Mouse (Mus musculus): ENCODE data around the gene Slc44a5. TPM values are rescaled to one million over a fixed set of nuclear protein-coding genes. Genes with fewer than 3 reads are reported as not detected.

Gene Slc44a5
- polyA plus RNA-seq, 1 experiment from 2014 or later = 0.45 TPM

GRCm38 (mm10) chr3:154114991-154115390 is 141.8 kb downstream of the Slc44a5 start:
- peaks cover 12% of the 10 kb centered on the region for H3K4me1 ChIP-seq (replicated peaks)
- H3K4me2 ChIP-seq = no peak overlapping the region
- H3K4me3 ChIP-seq (replicated peaks) = no peak overlapping the region
- no peak for ATAC-seq (ENCODE audit: insufficient number of reproducible peaks, insufficient read depth, low FRiP score, low TSS enrichment, low read depth)
- no peak overlapping the region for H3K27ac ChIP-seq
- WGBS = 54% methylated on average over 9 of the region's 9 CpGs
- H3K9ac ChIP-seq (replicated peaks) = no peak overlapping the region
- H3K36me3 ChIP-seq = no peaks in the 10 kb centered on the region
- no peaks in the 10 kb centered on the region for H3K27me3 ChIP-seq
- H3K9me3 ChIP-seq = no peaks in the 10 kb centered on the region

DNA sequence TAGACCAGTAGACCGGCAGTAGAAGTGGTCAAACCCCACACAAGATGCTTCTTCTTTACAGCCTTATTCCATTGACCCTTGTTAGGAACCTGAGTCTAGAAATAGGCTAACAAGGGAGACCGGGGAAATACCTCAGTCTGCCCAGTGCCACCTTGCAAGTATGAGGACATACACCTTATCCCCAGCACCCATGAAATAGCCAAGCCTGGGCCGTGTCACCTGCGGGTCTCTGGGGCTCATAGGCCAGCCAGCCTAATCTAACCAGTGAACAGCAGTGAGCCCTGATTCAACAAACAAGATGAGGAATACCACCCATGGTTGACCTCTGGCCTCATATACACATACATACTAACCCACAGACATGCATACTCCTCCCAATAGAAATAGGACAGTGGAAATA is 142.2 kb downstream of the Slc44a5 start:
- Histone ChIP-seq H3K9me3 (no peaks in the 10 kb centered on the region), H3K4me1 (replicated peaks) (peaks cover 12% of the 10 kb centered on the region), H3K36me3 (no peaks in the 10 kb centered on the region), H3K27ac (no peak overlapping the region), H3K4me3 (replicated peaks) (no peak overlapping the region), H3K27me3 (no peaks in the 10 kb centered on the region), H3K9ac (replicated peaks) (no peak overlapping the region), H3K4me2 (no peak overlapping the region)
- WGBS = 87% methylated on average over 4 of the region's 4 CpGs
- no peak for ATAC-seq (ENCODE audit: insufficient number of reproducible peaks, insufficient read depth, low FRiP score, low TSS enrichment, low read depth)

DNA sequence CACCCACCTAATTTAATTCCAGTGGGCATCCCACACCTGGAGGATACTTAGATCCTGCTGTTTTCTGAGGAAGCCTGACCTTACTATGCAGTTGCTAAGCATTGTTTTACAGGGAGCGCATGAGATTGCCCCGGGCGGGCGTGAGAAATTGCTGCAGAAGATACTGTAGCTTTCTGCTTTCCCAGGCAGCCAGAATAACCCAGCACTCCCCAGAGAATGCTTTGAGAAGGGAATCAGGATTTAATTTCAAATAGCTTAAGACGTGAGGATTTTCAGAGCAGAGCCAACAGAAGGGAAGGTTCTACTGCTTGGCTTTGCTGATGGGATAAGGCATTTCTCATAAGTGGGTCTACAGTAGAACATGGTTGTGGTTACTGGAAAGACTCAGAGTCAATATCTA is 142.8 kb downstream of the Slc44a5 start:
- H3K4me1 ChIP-seq (replicated peaks) = peaks cover 12% of the 10 kb centered on the region
- no peaks in the 10 kb centered on the region for H3K27me3 ChIP-seq
- ATAC-seq (ENCODE audit: insufficient number of reproducible peaks, insufficient read depth, low FRiP score, low TSS enrichment, low read depth) = no peak
- H3K4me3 ChIP-seq (replicated peaks) = no peak overlapping the region
- H3K9ac ChIP-seq (replicated peaks) = no peak overlapping the region
- 81% methylated on average over 5 of the region's 5 CpGs for WGBS
- no peaks in the 10 kb centered on the region for H3K9me3 ChIP-seq
- no peak overlapping the region for H3K27ac ChIP-seq
- H3K36me3 ChIP-seq = no peaks in the 10 kb centered on the region
- H3K4me2 ChIP-seq = no peak overlapping the region

GRCm38 (mm10) chr3:154118992-154119603 is 145.9 kb downstream of the Slc44a5 start:
- peaks cover 6% of the 10 kb centered on the region for H3K4me1 ChIP-seq (replicated peaks)
- ATAC-seq (ENCODE audit: insufficient number of reproducible peaks, insufficient read depth, low FRiP score, low TSS enrichment, low read depth) = no peak
- no peak overlapping the region for H3K4me2 ChIP-seq
- no peak overlapping the region for H3K4me3 ChIP-seq (replicated peaks)
- H3K9me3 ChIP-seq = no peaks in the 10 kb centered on the region
- no peak overlapping the region for H3K27ac ChIP-seq
- no peaks in the 10 kb centered on the region for H3K27me3 ChIP-seq
- 67% methylated on average over 6 of the region's 6 CpGs for WGBS
- no peak overlapping the region for H3K9ac ChIP-seq (replicated peaks)
- H3K36me3 ChIP-seq = no peaks in the 10 kb centered on the region

- no peak overlapping the region for H3K27ac ChIP-seq
- H3K4me3 ChIP-seq (replicated peaks) = no peak overlapping the region
- 89% methylated on average over 3 of the region's 3 CpGs for WGBS
- H3K27me3 ChIP-seq = no peaks in the 10 kb centered on the region; the same call in 1 of the 2 replicates
- H3K36me3 ChIP-seq = no peaks in the 10 kb centered on the region
- no peaks in the 10 kb centered on the region for H3K9me3 ChIP-seq
- no peak overlapping the region for H3K4me2 ChIP-seq
- peaks cover 6% of the 10 kb centered on the region; the same call in 1 of the 2 replicates for H3K4me1 ChIP-seq (replicated peaks)
- H3K9ac ChIP-seq (replicated peaks) = no peak overlapping the region
- no peak for ATAC-seq (ENCODE audit: insufficient number of reproducible peaks, insufficient read depth, low FRiP score, low TSS enrichment, low read depth)
Measured at GRCm38 (mm10) chr3:154122531-154122930, 149.3 kb downstream of the Slc44a5 start.

DNA sequence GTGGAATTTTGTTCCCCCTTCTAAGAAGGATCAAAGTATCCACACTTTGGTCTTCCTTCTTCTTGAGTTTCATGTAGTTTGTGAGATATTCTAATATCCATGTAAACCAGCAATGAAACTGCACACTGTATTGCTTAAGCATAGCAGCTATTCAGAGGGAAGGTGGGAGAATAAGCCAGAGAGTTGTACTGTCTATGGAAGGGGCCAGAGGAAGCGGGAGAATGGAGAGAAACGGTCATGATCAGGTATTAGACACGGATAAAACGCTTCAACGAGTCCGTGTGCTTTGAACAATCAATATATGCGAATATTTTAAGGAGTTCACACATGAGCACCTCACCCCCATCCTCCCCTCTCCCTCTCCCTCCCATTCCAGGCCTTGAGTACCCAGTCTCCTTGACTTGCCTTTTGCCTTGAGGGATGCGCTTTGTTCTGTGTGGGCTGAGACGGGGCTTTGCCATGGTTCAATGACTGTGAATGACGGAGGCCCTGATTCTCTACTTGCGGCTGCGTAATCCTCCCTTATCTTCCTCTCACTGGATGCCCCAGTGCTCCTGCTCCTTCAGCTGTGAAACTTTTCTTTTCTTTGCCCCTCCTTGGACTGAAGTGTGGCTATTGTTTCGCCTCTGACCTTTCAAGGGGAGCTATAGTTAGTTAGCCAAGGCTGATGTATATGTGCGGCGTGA is 151.8 kb downstream of the Slc44a5 start:
- no peak overlapping the region for H3K27ac ChIP-seq
- ATAC-seq (ENCODE audit: insufficient number of reproducible peaks, insufficient read depth, low FRiP score, low TSS enrichment, low read depth) = no peak
- 88% methylated on average over 15 of the region's 15 CpGs for WGBS
- no peaks in the 10 kb centered on the region for H3K9me3 ChIP-seq
- no peak overlapping the region for H3K4me2 ChIP-seq
- H3K9ac ChIP-seq (replicated peaks) = no peak overlapping the region
- H3K36me3 ChIP-seq = no peaks in the 10 kb centered on the region
- no peaks in the 10 kb centered on the region; the same call in 1 of the 2 replicates for H3K27me3 ChIP-seq
- H3K4me1 ChIP-seq (replicated peaks) = no peaks in the 10 kb centered on the region
- H3K4me3 ChIP-seq (replicated peaks) = no peak overlapping the region

- Histone ChIP-seq H3K4me1 (replicated peaks) (no peaks in the 10 kb centered on the region), H3K27me3 (no peaks in the 10 kb centered on the region; the same call in none of the 2 replicates), H3K9ac (replicated peaks) (no peak overlapping the region), H3K9me3 (no peaks in the 10 kb centered on the region), H3K4me2 (no peak overlapping the region), H3K36me3 (no peaks in the 10 kb centered on the region), H3K4me3 (replicated peaks) (no peak overlapping the region), H3K27ac (no peak overlapping the region)
- no peak for ATAC-seq (ENCODE audit: insufficient number of reproducible peaks, insufficient read depth, low FRiP score, low TSS enrichment, low read depth)
- WGBS = 76% methylated on average over 7 of the region's 7 CpGs
Measured at GRCm38 (mm10) chr3:154125768-154126376, 152.6 kb downstream of the Slc44a5 start.

GRCm38 (mm10) chr3:154127246-154127645 is 154.0 kb downstream of the Slc44a5 start:
- Histone ChIP-seq H3K4me2 (no peak overlapping the region), H3K9me3 (no peaks in the 10 kb centered on the region), H3K27me3 (no peaks in the 10 kb centered on the region; the same call in none of the 2 replicates), H3K4me3 (replicated peaks) (no peak overlapping the region), H3K27ac (no peak overlapping the region), H3K36me3 (no peaks in the 10 kb centered on the region), H3K4me1 (replicated peaks) (no peaks in the 10 kb centered on the region), H3K9ac (replicated peaks) (no peak overlapping the region)
- 82% methylated on average over 3 of the region's 3 CpGs for WGBS
- ATAC-seq (ENCODE audit: insufficient number of reproducible peaks, insufficient read depth, low FRiP score, low TSS enrichment, low read depth) = no peak

DNA sequence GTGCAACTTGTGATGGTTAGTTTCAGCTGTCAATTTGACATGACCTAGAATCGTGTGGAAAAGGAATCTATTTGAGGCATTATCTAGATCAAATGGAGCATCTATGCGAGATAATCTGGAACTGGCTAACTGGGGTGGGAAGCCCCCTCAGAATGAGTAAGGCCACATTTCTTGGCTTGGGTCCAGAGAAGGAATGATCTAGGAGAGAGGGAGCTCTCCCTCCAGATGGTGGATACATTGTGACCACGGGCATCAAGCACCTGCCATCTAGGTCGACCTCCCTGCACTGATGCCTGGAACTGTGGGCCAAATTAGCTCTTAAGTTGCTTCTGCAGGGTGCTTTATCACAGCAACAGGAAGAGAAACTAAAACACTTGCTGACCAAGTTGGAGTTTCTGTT is 155.8 kb downstream of the Slc44a5 start:
- Histone ChIP-seq H3K9ac (replicated peaks) (no peak overlapping the region), H3K4me2 (no peak overlapping the region), H3K4me1 (replicated peaks) (no peaks in the 10 kb centered on the region), H3K27ac (no peak overlapping the region), H3K9me3 (no peaks in the 10 kb centered on the region), H3K36me3 (no peaks in the 10 kb centered on the region), H3K4me3 (replicated peaks) (no peak overlapping the region), H3K27me3 (no peaks in the 10 kb centered on the region; the same call in none of the 2 replicates)
- 72% methylated on average over 4 of the region's 4 CpGs for WGBS
- ATAC-seq (ENCODE audit: insufficient number of reproducible peaks, insufficient read depth, low FRiP score, low TSS enrichment, low read depth) = no peak

- no peaks in the 10 kb centered on the region; the same call in 1 of the 2 replicates for H3K27me3 ChIP-seq
- no peak overlapping the region for H3K9ac ChIP-seq (replicated peaks)
- no peak overlapping the region for H3K4me2 ChIP-seq
- no peak for ATAC-seq (ENCODE audit: insufficient number of reproducible peaks, insufficient read depth, low FRiP score, low TSS enrichment, low read depth)
- H3K27ac ChIP-seq = no peak overlapping the region
- no peaks in the 10 kb centered on the region for H3K9me3 ChIP-seq
- H3K4me1 ChIP-seq (replicated peaks) = no peaks in the 10 kb centered on the region
- no peaks in the 10 kb centered on the region for H3K36me3 ChIP-seq
- 85% methylated on average over 6 of the region's 6 CpGs for WGBS
- H3K4me3 ChIP-seq (replicated peaks) = no peak overlapping the region
Measured at GRCm38 (mm10) chr3:154130431-154131114, 157.3 kb downstream of the Slc44a5 start.

DNA sequence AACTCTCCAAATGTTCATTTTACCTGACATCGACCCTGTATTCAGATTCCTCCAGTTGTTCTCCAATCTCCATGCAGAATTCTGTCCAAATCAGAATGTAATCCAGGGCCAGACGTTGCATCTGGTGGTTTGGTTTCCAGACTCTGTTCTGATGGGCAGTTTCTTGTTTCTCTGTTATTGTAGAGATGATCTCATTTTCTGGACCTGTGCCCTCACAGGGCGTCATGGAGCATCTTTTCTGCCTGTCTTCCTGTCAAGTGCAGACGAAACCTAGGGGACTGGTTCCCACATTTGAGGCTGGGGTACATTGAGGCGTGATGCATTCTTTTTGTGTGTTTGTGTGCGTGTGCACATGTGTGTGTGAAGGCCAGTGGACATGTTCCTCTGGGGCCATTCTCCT is 160.8 kb downstream of the Slc44a5 start:
- no peak overlapping the region for H3K9ac ChIP-seq (replicated peaks)
- H3K4me1 ChIP-seq (replicated peaks) = no peaks in the 10 kb centered on the region
- ATAC-seq (ENCODE audit: insufficient number of reproducible peaks, insufficient read depth, low FRiP score, low TSS enrichment, low read depth) = no peak
- no peak overlapping the region for H3K27ac ChIP-seq
- H3K9me3 ChIP-seq = no peaks in the 10 kb centered on the region
- 87% methylated on average over 6 of the region's 6 CpGs for WGBS
- no peak overlapping the region for H3K4me3 ChIP-seq (replicated peaks)
- no peaks in the 10 kb centered on the region for H3K36me3 ChIP-seq
- no peaks in the 10 kb centered on the region; the same call in 1 of the 2 replicates for H3K27me3 ChIP-seq
- no peak overlapping the region for H3K4me2 ChIP-seq

Measured in limb, embryonic 12.5 days (tissue).